Mouse (Mus musculus): ENCODE measurements around the gene Dnpep. TPM values are rescaled to one million over a fixed set of nuclear protein-coding genes. Genes with fewer than 3 reads are reported as not detected.

Dnpep gene
- polyA plus RNA-seq, 1 experiment from 2014 or later = 126 TPM

- no peak overlapping the region for H3K9ac ChIP-seq (replicated peaks; ENCODE audit: low read depth, low read length)
- H3K4me1 ChIP-seq (ENCODE audit: control insufficient read depth, insufficient read depth, low read length) = peaks cover 9% of the 10 kb centered on the region; the same call in 1 of the 2 replicates
- H3K27ac ChIP-seq (ENCODE audit: low read length) = no peak overlapping the region
- no peak for ATAC-seq (ENCODE audit: insufficient number of reproducible peaks, insufficient read depth, low FRiP score, low read depth)
- 87% methylated on average over 8 of the region's 8 CpGs for WGBS
- no peak overlapping the region for H3K4me2 ChIP-seq (replicated peaks; ENCODE audit: low read depth, low read length)
- H3K9me3 ChIP-seq (ENCODE audit: control insufficient read depth, low read depth, low read length) = no peaks in the 10 kb centered on the region
- no peaks in the 10 kb centered on the region for H3K27me3 ChIP-seq (ENCODE audit: control insufficient read depth, insufficient read depth, low read length)
- no peaks in the 10 kb centered on the region for H3K36me3 ChIP-seq (ENCODE audit: control insufficient read depth, insufficient read depth, low read length)
- no peak overlapping the region for H3K4me3 ChIP-seq (ENCODE audit: low read depth, low read length)
Measured at GRCm38 (mm10) chr1:75291321-75291720, 26.5 kb downstream of the Dnpep start.

DNA sequence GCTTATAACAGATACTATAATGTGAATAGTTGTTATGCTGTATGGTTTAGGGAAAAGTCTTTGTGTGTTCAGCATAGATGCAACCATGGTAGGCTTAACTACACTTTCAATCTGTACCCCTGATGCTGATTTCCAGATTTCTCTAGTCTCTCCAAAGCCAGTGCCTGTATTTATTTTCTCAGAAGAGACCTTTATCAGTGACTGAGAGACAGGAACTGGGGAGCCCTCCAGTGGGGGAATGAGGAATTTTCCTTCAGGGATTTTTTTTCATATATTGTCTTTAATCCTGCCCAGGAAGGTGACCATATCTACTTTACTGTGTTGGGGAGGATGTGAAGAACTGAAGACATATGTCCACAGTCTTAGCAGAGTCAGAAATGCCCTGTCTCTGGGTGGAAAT lies 27.2 kb downstream of the Dnpep start:
- H3K4me2 ChIP-seq (replicated peaks; ENCODE audit: low read depth, low read length) = no peak overlapping the region
- H3K9me3 ChIP-seq (ENCODE audit: control insufficient read depth, low read depth, low read length) = no peaks in the 10 kb centered on the region
- no peaks in the 10 kb centered on the region for H3K36me3 ChIP-seq (ENCODE audit: control insufficient read depth, insufficient read depth, low read length)
- peaks cover 9% of the 10 kb centered on the region; the same call in 1 of the 2 replicates for H3K4me1 ChIP-seq (ENCODE audit: control insufficient read depth, insufficient read depth, low read length)
- ATAC-seq (ENCODE audit: insufficient number of reproducible peaks, insufficient read depth, low FRiP score, low read depth) = no peak
- H3K4me3 ChIP-seq (ENCODE audit: low read depth, low read length) = no peak overlapping the region
- H3K27ac ChIP-seq (ENCODE audit: low read length) = no peak overlapping the region
- H3K9ac ChIP-seq (replicated peaks; ENCODE audit: low read depth, low read length) = no peak overlapping the region
- no peaks in the 10 kb centered on the region for H3K27me3 ChIP-seq (ENCODE audit: control insufficient read depth, insufficient read depth, low read length)

DNA sequence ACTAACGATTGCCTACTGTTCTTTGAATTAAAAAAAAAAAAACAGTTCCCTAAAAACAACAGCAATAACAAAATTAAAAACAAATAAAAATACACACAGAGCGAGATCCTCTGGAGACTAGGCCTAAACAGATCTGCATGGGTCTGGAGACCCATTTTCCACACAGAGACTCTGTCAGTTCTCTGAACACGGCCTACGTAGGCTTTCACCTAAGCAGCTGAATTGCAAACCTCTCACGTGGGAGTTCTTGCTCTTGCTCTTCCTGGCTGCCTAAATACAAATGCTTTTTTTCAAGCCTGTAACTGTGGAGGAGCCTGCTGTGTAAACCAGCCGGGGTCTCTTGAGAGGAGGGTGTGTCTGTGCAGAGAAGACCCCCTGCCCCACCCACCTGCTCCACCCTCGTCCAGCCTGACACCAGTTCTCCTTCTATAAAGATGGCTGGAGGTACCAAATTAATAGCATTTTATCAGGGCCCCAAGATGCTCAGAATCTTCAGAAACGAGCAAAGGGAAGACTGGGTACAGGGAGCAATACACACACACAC lies 27.8 kb downstream of the Dnpep start:
- Histone ChIP-seq H3K27me3 (ENCODE audit: control insufficient read depth, insufficient read depth, low read length) (no peaks in the 10 kb centered on the region), H3K36me3 (ENCODE audit: control insufficient read depth, insufficient read depth, low read length) (no peaks in the 10 kb centered on the region), H3K4me3 (ENCODE audit: low read depth, low read length) (no peak overlapping the region), H3K4me2 (replicated peaks; ENCODE audit: low read depth, low read length) (no peak overlapping the region), H3K4me1 (ENCODE audit: control insufficient read depth, insufficient read depth, low read length) (peaks cover 9% of the 10 kb centered on the region; the same call in 1 of the 2 replicates), H3K9ac (replicated peaks; ENCODE audit: low read depth, low read length) (no peak overlapping the region), H3K27ac (ENCODE audit: low read length) (no peak overlapping the region), H3K9me3 (ENCODE audit: control insufficient read depth, low read depth, low read length) (no peaks in the 10 kb centered on the region)
- ATAC-seq (ENCODE audit: insufficient number of reproducible peaks, insufficient read depth, low FRiP score, low read depth) = no peak
- 53% methylated on average over 8 of the region's 8 CpGs for WGBS

GRCm38 (mm10) chr1:75289376-75289775 lies 28.4 kb downstream of the Dnpep start:
- no peak overlapping the region for H3K9ac ChIP-seq (replicated peaks; ENCODE audit: low read depth, low read length)
- no peaks in the 10 kb centered on the region for H3K36me3 ChIP-seq (ENCODE audit: control insufficient read depth, insufficient read depth, low read length)
- peaks cover 9% of the 10 kb centered on the region; the same call in 1 of the 2 replicates for H3K4me1 ChIP-seq (ENCODE audit: control insufficient read depth, insufficient read depth, low read length)
- no peaks in the 10 kb centered on the region for H3K9me3 ChIP-seq (ENCODE audit: control insufficient read depth, low read depth, low read length)
- WGBS = 11% methylated on average over 7 of the region's 7 CpGs
- no peaks in the 10 kb centered on the region for H3K27me3 ChIP-seq (ENCODE audit: control insufficient read depth, insufficient read depth, low read length)
- no peak; the same call in 1 of the 2 replicates for ATAC-seq (ENCODE audit: insufficient number of reproducible peaks, insufficient read depth, low FRiP score, low read depth)
- H3K27ac ChIP-seq (ENCODE audit: low read length) = no peak overlapping the region
- H3K4me3 ChIP-seq (ENCODE audit: low read depth, low read length) = no peak overlapping the region
- no peak overlapping the region for H3K4me2 ChIP-seq (replicated peaks; ENCODE audit: low read depth, low read length)

DNA sequence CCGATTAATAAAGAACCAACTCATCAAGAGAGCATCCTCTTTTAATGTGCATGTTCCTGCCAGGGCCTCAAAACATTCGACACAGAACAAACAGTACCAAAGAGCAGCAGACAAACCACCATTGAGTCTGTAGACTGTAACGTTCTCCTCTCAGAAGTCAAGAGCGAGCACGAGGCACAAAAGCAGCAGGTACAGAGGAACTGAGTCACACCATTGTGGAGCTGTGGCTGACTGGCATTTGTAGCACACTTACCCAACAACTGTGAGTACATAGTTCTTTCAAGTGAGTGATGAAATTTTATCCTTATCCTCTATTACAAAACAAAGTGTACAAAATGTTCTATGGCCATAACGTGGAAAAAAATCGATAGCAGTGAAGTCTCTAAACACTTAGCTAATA lies 32.9 kb downstream of the Dnpep start:
- Histone ChIP-seq H3K4me1 (ENCODE audit: control insufficient read depth, insufficient read depth, low read length) (no peaks in the 10 kb centered on the region), H3K27ac (ENCODE audit: low read length) (no peak overlapping the region), H3K9me3 (ENCODE audit: control insufficient read depth, low read depth, low read length) (no peaks in the 10 kb centered on the region), H3K4me2 (replicated peaks; ENCODE audit: low read depth, low read length) (no peak overlapping the region), H3K9ac (replicated peaks; ENCODE audit: low read depth, low read length) (no peak overlapping the region), H3K4me3 (ENCODE audit: low read depth, low read length) (no peak overlapping the region), H3K27me3 (ENCODE audit: control insufficient read depth, insufficient read depth, low read length) (no peaks in the 10 kb centered on the region), H3K36me3 (ENCODE audit: control insufficient read depth, insufficient read depth, low read length) (no peaks in the 10 kb centered on the region)
- no peak for ATAC-seq (ENCODE audit: insufficient number of reproducible peaks, insufficient read depth, low FRiP score, low read depth)
- 82% methylated on average over 7 of the region's 7 CpGs for WGBS

- H3K4me3 ChIP-seq (ENCODE audit: low read depth, low read length) = no peak overlapping the region
- no peak overlapping the region for H3K27ac ChIP-seq (ENCODE audit: low read length)
- WGBS = 76% methylated on average over 5 of the region's 5 CpGs
- no peaks in the 10 kb centered on the region for H3K36me3 ChIP-seq (ENCODE audit: control insufficient read depth, insufficient read depth, low read length)
- H3K9ac ChIP-seq (replicated peaks; ENCODE audit: low read depth, low read length) = no peak overlapping the region
- ATAC-seq (ENCODE audit: insufficient number of reproducible peaks, insufficient read depth, low FRiP score, low read depth) = no peak
- H3K9me3 ChIP-seq (ENCODE audit: control insufficient read depth, low read depth, low read length) = no peaks in the 10 kb centered on the region
- H3K4me2 ChIP-seq (replicated peaks; ENCODE audit: low read depth, low read length) = no peak overlapping the region
- no peaks in the 10 kb centered on the region for H3K4me1 ChIP-seq (ENCODE audit: control insufficient read depth, insufficient read depth, low read length)
- no peaks in the 10 kb centered on the region for H3K27me3 ChIP-seq (ENCODE audit: control insufficient read depth, insufficient read depth, low read length)
Measured at GRCm38 (mm10) chr1:75283017-75283416, 34.8 kb downstream of the Dnpep start.

DNA sequence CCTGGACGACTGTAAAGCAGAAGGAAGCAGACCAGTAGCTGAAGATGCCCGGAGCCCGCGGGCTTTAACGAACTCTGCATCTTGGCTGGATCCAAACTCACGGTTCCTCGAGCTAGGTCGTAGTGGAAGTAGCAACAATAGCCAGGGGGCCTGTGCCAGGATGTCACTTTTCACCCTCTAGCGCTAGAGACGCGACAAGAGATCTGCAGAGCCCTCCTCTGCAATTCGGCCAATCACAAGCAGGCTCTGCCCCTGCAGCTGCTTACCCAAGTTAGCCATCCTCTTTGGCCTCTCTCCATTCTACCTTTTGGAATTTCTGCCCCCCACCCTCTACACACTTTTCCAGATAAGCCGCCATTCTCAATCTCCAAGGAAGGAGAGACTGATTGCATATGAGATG lies 39.6 kb downstream of the Dnpep start, which contains the start of gene Resp18:
Resp18 (minus strand) TSS at position 188 of the 400 bp plus-strand sequence.
- no peak for ATAC-seq (ENCODE audit: insufficient number of reproducible peaks, insufficient read depth, low FRiP score, low read depth)

GRCm38 (mm10) chr1:75277195-75278188 lies 40.3 kb downstream of the Dnpep start:
- Histone ChIP-seq H3K4me2 (replicated peaks; ENCODE audit: low read depth, low read length) (no peak overlapping the region), H3K4me3 (ENCODE audit: low read depth, low read length) (no peak overlapping the region), H3K36me3 (ENCODE audit: control insufficient read depth, insufficient read depth, low read length) (no peaks in the 10 kb centered on the region), H3K27ac (ENCODE audit: low read length) (no peak overlapping the region), H3K4me1 (ENCODE audit: control insufficient read depth, insufficient read depth, low read length) (no peaks in the 10 kb centered on the region), H3K27me3 (ENCODE audit: control insufficient read depth, insufficient read depth, low read length) (0 out of 2 replicates have a peak, but pooled peaks cover 4% of the 10 kb centered on the region), H3K9me3 (ENCODE audit: control insufficient read depth, low read depth, low read length) (no peaks in the 10 kb centered on the region), H3K9ac (replicated peaks; ENCODE audit: low read depth, low read length) (no peak overlapping the region)
- no peak for ATAC-seq (ENCODE audit: insufficient number of reproducible peaks, insufficient read depth, low FRiP score, low read depth)
- 6% methylated on average over 23 of the region's 23 CpGs for WGBS

More for the DNA sequence above, 39.6 kb downstream of the Dnpep start, which contains the start of gene Resp18:
- H3K4me2 ChIP-seq (replicated peaks; ENCODE audit: low read depth, low read length) = no peak within 1 kb of the TSS
- no peaks in the 10 kb centered on the region for H3K4me1 ChIP-seq (ENCODE audit: control insufficient read depth, insufficient read depth, low read length)
- 0 out of 2 replicates have a peak, but pooled peaks cover 4% of the 10 kb centered on the region for H3K27me3 ChIP-seq (ENCODE audit: control insufficient read depth, insufficient read depth, low read length)
- H3K9ac ChIP-seq (replicated peaks; ENCODE audit: low read depth, low read length) = no peak within 1 kb of the TSS
- no peak within 1 kb of the TSS for H3K4me3 ChIP-seq (ENCODE audit: low read depth, low read length)
- no peaks in the 10 kb centered on the region for H3K36me3 ChIP-seq (ENCODE audit: control insufficient read depth, insufficient read depth, low read length)
- no peaks in the 10 kb centered on the region for H3K9me3 ChIP-seq (ENCODE audit: control insufficient read depth, low read depth, low read length)
- 6% methylated on average over 13 of the region's 13 CpGs for WGBS
- no peak within 1 kb of the TSS for H3K27ac ChIP-seq (ENCODE audit: low read length)
